Mouse (Mus musculus): ENCODE measurements around the gene Zbtb1. TPM values are rescaled to one million over a fixed set of nuclear protein-coding genes. Genes with fewer than 3 reads are reported as not detected.

Zbtb1 gene
- polyA plus RNA-seq, 1 experiment from 2014 or later, result 13.2 TPM

GRCm38 (mm10) chr12:76336111-76336965 lies 33.7 kb upstream of the Zbtb1 start:
- H3K36me3 ChIP-seq (ENCODE audit: insufficient read depth), result no peaks in the 10 kb centered on the region
- no peak for DNase-seq
- no peak overlapping the region for H3K9ac ChIP-seq
- H3K9me3 ChIP-seq (ENCODE audit: low read depth, low read length), result no peaks in the 10 kb centered on the region
- H3K4me3 ChIP-seq (ENCODE audit: low read depth, low read length), result no peak overlapping the region
- no peak for ATAC-seq (ENCODE audit: insufficient read depth)
- peak overlapping the region; percentile 8; the same call in 1 of the 2 replicates for H3K27ac ChIP-seq (ENCODE audit: low read depth)
- no peaks in the 10 kb centered on the region for H3K27me3 ChIP-seq (ENCODE audit: insufficient read depth, low read length)
- H3K4me2 ChIP-seq, result no peak overlapping the region
- no peaks in the 10 kb centered on the region for H3K4me1 ChIP-seq (ENCODE audit: insufficient read depth)
- 65% methylated on average over 17 of the region's 17 CpGs for WGBS
- no peak for TF ChIP-seq CTCF (IDR thresholded peaks at IDR 0.05; ENCODE audit: low read depth)

GRCm38 (mm10) chr12:76341080-76341479 lies 29.0 kb upstream of the Zbtb1 start:
- ATAC-seq (ENCODE audit: insufficient read depth) (peak; percentile 57; the same call in 1 of the 2 replicates), DNase-seq (peak; percentile 92)
- Histone ChIP-seq H3K4me2 (no peak overlapping the region), H3K9ac (no peak overlapping the region), H3K27me3 (ENCODE audit: insufficient read depth, low read length) (no peaks in the 10 kb centered on the region), H3K9me3 (ENCODE audit: low read depth, low read length) (no peaks in the 10 kb centered on the region), H3K36me3 (ENCODE audit: insufficient read depth) (no peaks in the 10 kb centered on the region; the same call in 1 of the 2 replicates), H3K4me1 (ENCODE audit: insufficient read depth) (no peaks in the 10 kb centered on the region), H3K4me3 (ENCODE audit: low read depth, low read length) (no peak overlapping the region), H3K27ac (ENCODE audit: low read depth) (no peak overlapping the region)
- TF ChIP-seq CTCF (IDR thresholded peaks at IDR 0.05; ENCODE audit: low read depth), result peak; percentile 77
- WGBS, result 2% methylated on average over 4 of the region's 4 CpGs

DNA sequence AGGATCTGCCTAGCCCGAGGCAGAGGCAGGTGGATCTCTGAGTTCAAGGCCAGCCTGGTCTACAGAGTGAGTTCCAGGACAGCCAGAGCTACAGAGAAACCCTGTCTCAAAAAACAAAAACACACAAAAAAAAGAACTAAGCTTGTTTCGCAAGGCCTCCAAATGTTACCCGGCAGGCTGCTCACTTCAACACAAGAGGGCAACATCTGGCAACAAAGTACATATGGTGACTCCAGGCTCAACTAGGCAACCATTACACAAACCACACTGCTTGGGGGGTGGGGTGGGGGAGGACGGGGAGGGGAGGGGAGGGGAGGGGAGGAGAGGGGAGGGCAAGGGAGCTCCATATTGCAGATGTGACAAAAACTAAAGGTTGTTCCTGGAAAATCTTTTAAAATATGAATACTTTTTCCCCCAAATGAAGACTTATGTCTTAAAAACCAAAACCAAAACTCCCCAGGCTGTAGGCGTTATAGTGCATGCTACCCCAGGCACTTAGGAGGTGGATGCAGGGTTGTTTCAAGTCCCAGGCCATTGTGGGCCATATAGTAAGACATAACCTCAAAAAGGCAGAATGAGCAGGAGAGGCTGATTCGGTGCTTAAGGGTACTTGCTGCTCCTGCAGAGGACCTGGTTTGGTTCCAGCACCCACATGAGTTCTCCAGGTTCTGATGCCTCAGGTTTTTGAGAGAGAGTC lies 24.2 kb upstream of the Zbtb1 start:
- no peak overlapping the region for H3K4me3 ChIP-seq (ENCODE audit: low read depth, low read length)
- peak; percentile 43 for TF ChIP-seq CTCF (IDR thresholded peaks at IDR 0.05; ENCODE audit: low read depth)
- H3K9me3 ChIP-seq (ENCODE audit: low read depth, low read length), result no peaks in the 10 kb centered on the region
- H3K36me3 ChIP-seq (ENCODE audit: insufficient read depth), result peaks cover 31% of the 10 kb centered on the region
- WGBS, result 66% methylated on average over 6 of the region's 6 CpGs
- peak; percentile 55 for DNase-seq
- no peak overlapping the region for H3K4me2 ChIP-seq
- H3K4me1 ChIP-seq (ENCODE audit: insufficient read depth), result no peaks in the 10 kb centered on the region
- no peaks in the 10 kb centered on the region for H3K27me3 ChIP-seq (ENCODE audit: insufficient read depth, low read length)
- no peak overlapping the region for H3K9ac ChIP-seq
- no peak for ATAC-seq (ENCODE audit: insufficient read depth)
- H3K27ac ChIP-seq (ENCODE audit: low read depth), result no peak overlapping the region

DNA sequence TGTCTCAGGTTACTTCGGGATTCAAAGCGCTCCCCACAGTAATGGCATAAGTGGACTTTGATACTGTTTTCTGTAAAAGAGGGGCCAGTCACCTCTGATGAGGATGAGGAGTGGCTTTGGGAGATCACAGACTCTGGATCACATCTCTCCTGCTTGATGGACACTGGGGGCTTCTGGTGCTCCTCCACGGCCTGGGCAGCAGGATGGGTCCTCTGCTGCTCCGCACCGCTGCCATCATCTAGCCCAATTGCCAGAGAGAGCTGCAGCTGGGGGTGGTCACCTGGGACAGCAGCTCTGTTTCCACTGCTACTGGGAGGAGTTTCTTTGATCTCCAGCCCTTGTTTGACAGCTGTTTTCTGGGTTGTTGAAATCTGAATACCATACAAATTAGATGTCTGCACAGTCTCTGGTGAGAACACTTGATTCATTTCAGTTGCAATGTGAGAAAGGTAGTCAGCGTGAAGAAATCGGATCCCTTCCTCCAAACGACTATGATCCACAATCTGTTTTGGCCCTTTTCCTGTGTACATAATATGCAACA lies 20.3 kb upstream of the Zbtb1 start:
- Histone ChIP-seq H3K9me3 (ENCODE audit: low read depth, low read length) (no peaks in the 10 kb centered on the region), H3K36me3 (ENCODE audit: insufficient read depth) (peaks cover 47% of the 10 kb centered on the region), H3K9ac (no peak overlapping the region), H3K27me3 (ENCODE audit: insufficient read depth, low read length) (no peaks in the 10 kb centered on the region), H3K4me3 (ENCODE audit: low read depth, low read length) (no peak overlapping the region), H3K4me1 (ENCODE audit: insufficient read depth) (no peaks in the 10 kb centered on the region), H3K4me2 (no peak overlapping the region), H3K27ac (ENCODE audit: low read depth) (no peak overlapping the region)
- ATAC-seq (ENCODE audit: insufficient read depth) (no peak), DNase-seq (no peak)
- no peak for TF ChIP-seq CTCF (IDR thresholded peaks at IDR 0.05; ENCODE audit: low read depth)
- 83% methylated on average over 8 of the region's 8 CpGs for WGBS

- no peak overlapping the region for H3K4me2 ChIP-seq
- no peak overlapping the region for H3K9ac ChIP-seq
- no peaks in the 10 kb centered on the region; the same call in 1 of the 2 replicates for H3K4me1 ChIP-seq (ENCODE audit: insufficient read depth)
- no peak overlapping the region for H3K27ac ChIP-seq (ENCODE audit: low read depth)
- no peaks in the 10 kb centered on the region for H3K9me3 ChIP-seq (ENCODE audit: low read depth, low read length)
- H3K36me3 ChIP-seq (ENCODE audit: insufficient read depth), result no peaks in the 10 kb centered on the region
- DNase-seq (no peak), ATAC-seq (ENCODE audit: insufficient read depth) (no peak)
- no peak for TF ChIP-seq CTCF (IDR thresholded peaks at IDR 0.05; ENCODE audit: low read depth)
- no peaks in the 10 kb centered on the region for H3K27me3 ChIP-seq (ENCODE audit: insufficient read depth, low read length)
- WGBS, result 66% methylated on average over 1 of the region's 1 CpGs
- H3K4me3 ChIP-seq (ENCODE audit: low read depth, low read length), result no peak overlapping the region
These were observed 9.2 kb upstream of the Zbtb1 start for GRCm38 (mm10) chr12:76360868-76361267.

- Histone ChIP-seq H3K27ac (ENCODE audit: low read depth) (no peak overlapping the region), H3K9ac (no peak overlapping the region), H3K4me3 (ENCODE audit: low read depth, low read length) (no peak overlapping the region), H3K4me1 (ENCODE audit: insufficient read depth) (no peaks in the 10 kb centered on the region; the same call in 1 of the 2 replicates), H3K4me2 (no peak overlapping the region), H3K9me3 (ENCODE audit: low read depth, low read length) (no peaks in the 10 kb centered on the region), H3K27me3 (ENCODE audit: insufficient read depth, low read length) (no peaks in the 10 kb centered on the region), H3K36me3 (ENCODE audit: insufficient read depth) (no peaks in the 10 kb centered on the region)
- 55% methylated on average over 9 of the region's 9 CpGs for WGBS
- no peak for DNase-seq
- no peak for ATAC-seq (ENCODE audit: insufficient read depth)
- no peak for TF ChIP-seq CTCF (IDR thresholded peaks at IDR 0.05; ENCODE audit: low read depth)
These were observed 8.4 kb upstream of the Zbtb1 start for GRCm38 (mm10) chr12:76361405-76362302.

Measured in lung, embryonic 14.5 days (tissue).